Comparison of ENCODE assay signal across 13 mouse cellular contexts in genomic region chr6:38906005-38906404, GRCm38 (mm10).
"Had no signal": no experiment of that assay in that cellular context is flagged by ENCODE, and none has a peak within 500 bp of the region (broad histone marks: within the 10 kb centered on the region; RNA-seq: fewer than 3 reads in every experiment).

No protein-coding gene starts in this region.

- H3K36me3 ChIP-seq: limb, embryonic 12.5 days; midbrain, embryonic 10.5 days; midbrain, embryonic 15.5 days; neural tube, embryonic 12.5 days had no signal

- H3K9me3 ChIP-seq: limb, embryonic 12.5 days; midbrain, embryonic 10.5 days; midbrain, embryonic 15.5 days; neural tube, embryonic 12.5 days had no signal

- H3K4me1 ChIP-seq: limb, embryonic 12.5 days; midbrain, embryonic 10.5 days; midbrain, embryonic 15.5 days; neural tube, embryonic 12.5 days had no signal

- H3K4me2 ChIP-seq: limb, embryonic 12.5 days; lung, embryonic 14.5 days; midbrain, embryonic 15.5 days; neural tube, embryonic 12.5 days had no signal

- H3K27ac ChIP-seq: limb, embryonic 12.5 days; midbrain, embryonic 10.5 days; midbrain, embryonic 15.5 days; neural tube, embryonic 12.5 days had no signal

- H3K4me3 ChIP-seq: limb, embryonic 12.5 days; midbrain, embryonic 10.5 days; midbrain, embryonic 15.5 days; neural tube, embryonic 12.5 days had no signal

- H3K27me3 ChIP-seq: limb, embryonic 12.5 days; midbrain, embryonic 15.5 days; neural tube, embryonic 12.5 days had no signal

- DNase-seq: kidney, adult 18-20 months; kidney, postnatal 36 days; layer of hippocampus, adult 9-11 months; layer of hippocampus, postnatal 36 days; lung, embryonic 14.5 days; lung, postnatal 10 days; lung, postnatal 4 days; thymus, adult 18-20 months; thymus, postnatal 14 days had no signal

- ATAC-seq: midbrain, embryonic 15.5 days had no signal

- H3K9ac ChIP-seq: limb, embryonic 12.5 days; lung, embryonic 14.5 days; midbrain, embryonic 15.5 days; neural tube, embryonic 12.5 days had no signal
